Mouse (Mus musculus) heart, embryonic 13.5 days (tissue): ENCODE measurements around the gene Lypla2. TPM values are rescaled to one million over a fixed set of nuclear protein-coding genes. Genes with fewer than 3 reads are reported as not detected.

Source experiments
- ATAC-seq: fragments of 200-750 bp; cut with Nextera tagmentation; 2 replicates; pipeline ENCODE4 v1.8.0; 2017; ENCODE audit warnings: moderate TSS enrichment; ENCODE audit not compliant: insufficient number of reproducible peaks, low FRiP score, low TSS enrichment; ENCODE audit errors: extremely low read depth
- H3K27ac ChIP-seq: fragments of 300-500 bp; sonication (generic); replicated peaks from 2 replicates; pipeline ENCODE4 v1.5.1; 2015; ENCODE audit warnings: moderate library complexity, mild to moderate bottlenecking, inconsistent platforms
- H3K27me3 ChIP-seq: fragments of 300-500 bp; sonication (generic); replicated peaks from 2 replicates; pipeline ENCODE4 v1.6.1; 2015; ENCODE audit warnings: mild to moderate bottlenecking, inconsistent platforms
- H3K36me3 ChIP-seq: fragments of 300-500 bp; sonication (generic); 2 replicates; pipeline ENCODE4 v1.6.1; 2015; ENCODE audit warnings: mild to moderate bottlenecking, inconsistent platforms
- H3K4me1 ChIP-seq: fragments of 300-500 bp; sonication (generic); 2 replicates; pipeline ENCODE4 v1.6.1; 2015; ENCODE audit warnings: inconsistent platforms
- H3K4me2 ChIP-seq: fragments of 300-500 bp; sonication (generic); 2 replicates; pipeline ENCODE4 v1.6.1; 2015; ENCODE audit warnings: inconsistent platforms, mild to moderate bottlenecking, moderate library complexity
- H3K4me3 ChIP-seq: fragments of 300-500 bp; sonication (generic); 2 replicates; pipeline ENCODE4 v1.5.1; 2015; ENCODE audit warnings: moderate library complexity, mild to moderate bottlenecking, inconsistent platforms
- H3K9ac ChIP-seq: fragments of 300-500 bp; sonication (generic); 2 replicates; pipeline ENCODE4 v1.6.1; 2015; ENCODE audit warnings: inconsistent platforms, mild to moderate bottlenecking, moderate library complexity
- H3K9me3 ChIP-seq: fragments of 300-500 bp; sonication (generic); 2 replicates; pipeline ENCODE4 v1.6.1; 2016; ENCODE audit warnings: inconsistent platforms
- WGBS: fragments of 180-500 bp; shearing (Covaris S2); methylation state at CpG from one replicate; pipeline ENCODE4 v1.1.7; 2015; ENCODE audit warnings: mixed read lengths; 5-methylcytosine and 5-hydroxymethylcytosine counted together
- polyA plus RNA-seq: library from polyadenylated mRNA; unstranded; fragments of >200 nt; fragmentation: Nextera tagmentation; extraction: Ambion mirVana; gene quantifications from 2 replicates; pipeline ENCODE4 v1.2.1, GENCODE M21; 2015

The Lypla2 gene
- 65.5 and 75.4 TPM in 2 replicates for polyA plus RNA-seq

DNA sequence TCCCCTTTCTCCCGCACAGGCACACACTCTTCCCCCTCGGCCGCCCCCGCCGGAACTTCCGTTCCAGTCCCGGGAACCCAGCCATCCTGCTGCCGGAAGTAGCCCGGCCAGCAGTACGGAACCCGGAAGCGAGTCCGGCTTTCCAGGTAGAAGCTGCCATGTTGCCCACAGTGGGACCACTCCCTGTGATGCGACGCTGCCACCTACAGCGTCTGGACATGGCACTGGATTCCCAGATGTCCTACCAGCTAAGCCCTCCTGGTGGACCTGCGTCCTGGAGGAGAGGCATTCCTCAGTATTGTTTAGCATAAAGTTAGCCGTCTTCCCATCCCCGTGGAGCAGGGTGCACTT, at the start of gene Lypla2:
Lypla2 (minus strand) TSS at position 71 of the 351 bp plus-strand sequence.
- H3K4me1 ChIP-seq: peaks cover 23% of the 10 kb centered on the region
- H3K9me3 ChIP-seq: no peaks in the 10 kb centered on the region
- no peak; the same call in 1 of the 2 replicates for ATAC-seq
- peak within 1 kb of the TSS; percentile 58 for H3K27ac ChIP-seq
- peak within 1 kb of the TSS; percentile 95 for H3K9ac ChIP-seq
- peaks cover 66% of the 10 kb centered on the region for H3K36me3 ChIP-seq
- H3K4me2 ChIP-seq: peak within 1 kb of the TSS; percentile 98
- H3K27me3 ChIP-seq: no peaks in the 10 kb centered on the region
- H3K4me3 ChIP-seq: peak within 1 kb of the TSS; percentile 99
- 2% methylated on average over 19 of the region's 19 CpGs for WGBS

DNA sequence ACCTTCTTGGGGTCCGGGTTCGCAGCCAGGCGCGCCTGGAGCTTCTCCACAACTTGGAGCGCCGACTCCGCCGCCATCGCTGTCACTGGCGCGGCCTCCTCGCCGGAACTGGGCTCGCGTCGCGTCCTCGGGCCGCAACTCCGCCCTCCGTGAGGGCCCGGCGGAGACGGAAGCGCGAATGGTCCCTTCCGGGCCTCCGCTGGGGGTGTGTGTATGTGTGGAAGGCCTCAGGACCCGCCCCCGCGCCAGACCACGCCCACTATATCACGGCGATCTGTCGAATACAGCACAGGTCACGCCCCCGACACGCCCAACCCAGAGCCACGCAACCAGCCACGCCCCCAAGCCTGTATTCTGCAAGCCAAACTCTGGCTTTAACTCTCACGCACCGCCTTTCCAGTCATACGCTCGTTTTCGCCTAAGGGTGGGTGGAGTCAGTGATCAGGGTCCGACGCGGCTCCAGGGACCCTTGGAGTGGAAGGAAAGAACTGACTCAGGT, 49.2 kb upstream of the Lypla2 start, which contains the start of gene Eloa:
Eloa (minus strand) TSS at position 215 of the 499 bp plus-strand sequence.
- no peaks in the 10 kb centered on the region for H3K9me3 ChIP-seq
- WGBS: under 1% methylated on average over 44 of the region's 48 CpGs
- peaks cover 13% of the 10 kb centered on the region for H3K36me3 ChIP-seq
- H3K27ac ChIP-seq: peak within 1 kb of the TSS; percentile 88
- peak within 1 kb of the TSS; percentile 83 for H3K4me2 ChIP-seq
- peak within 1 kb of the TSS; percentile 98 for H3K9ac ChIP-seq
- H3K4me3 ChIP-seq: peak within 1 kb of the TSS; percentile 99
- no peaks in the 10 kb centered on the region for H3K27me3 ChIP-seq
- H3K4me1 ChIP-seq: peaks cover 22% of the 10 kb centered on the region
- peak; percentile 99 for ATAC-seq

DNA sequence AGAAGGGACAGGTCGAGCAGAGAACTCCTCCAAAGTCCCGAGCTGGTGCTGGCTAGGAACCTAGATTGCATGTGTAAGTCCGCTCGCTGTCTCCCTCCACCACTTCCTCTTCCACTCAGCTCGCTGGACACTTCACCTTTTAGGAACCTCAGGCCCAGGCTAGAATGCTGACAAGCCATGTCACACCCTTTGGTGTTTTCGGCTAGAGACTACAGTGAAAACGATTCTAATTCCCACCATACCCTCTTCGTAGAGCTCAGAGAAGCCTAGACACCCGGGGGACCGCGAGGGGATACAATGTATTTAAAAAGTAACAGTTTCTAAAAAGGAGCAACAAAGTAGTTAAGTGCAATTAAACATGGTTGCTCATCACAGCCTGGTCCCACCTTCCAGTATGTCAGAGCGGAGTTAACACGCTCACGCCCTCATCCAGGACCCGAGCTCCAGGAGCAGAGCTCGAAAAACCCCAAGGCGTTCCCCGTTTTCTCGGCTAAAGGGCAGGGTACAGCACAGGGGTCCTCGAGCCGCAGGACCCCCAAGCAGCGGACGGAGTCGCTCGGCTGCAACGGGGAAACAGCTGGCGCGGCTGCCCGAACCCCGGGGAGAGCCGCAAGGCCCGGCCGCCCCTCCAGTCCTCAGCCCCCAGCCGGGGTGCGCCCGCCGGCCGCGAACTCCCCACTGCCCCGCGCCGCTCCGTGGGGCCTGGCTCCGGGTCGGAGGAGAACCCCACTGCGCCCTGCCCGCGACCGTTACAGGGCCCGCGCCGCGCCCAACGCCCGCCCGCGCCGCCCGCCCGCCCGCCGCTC, 48.5 kb upstream of the Lypla2 start:
- peak overlapping the region; percentile 98 for H3K9ac ChIP-seq
- peak overlapping the region; percentile 88 for H3K27ac ChIP-seq
- H3K36me3 ChIP-seq: peaks cover 14% of the 10 kb centered on the region
- H3K27me3 ChIP-seq: no peaks in the 10 kb centered on the region
- H3K4me3 ChIP-seq: peak overlapping the region; percentile 99
- H3K9me3 ChIP-seq: no peaks in the 10 kb centered on the region
- peaks cover 22% of the 10 kb centered on the region for H3K4me1 ChIP-seq
- under 1% methylated on average over 50 of the region's 62 CpGs for WGBS
- ATAC-seq: peak; percentile 67
- peak overlapping the region; percentile 83 for H3K4me2 ChIP-seq

DNA sequence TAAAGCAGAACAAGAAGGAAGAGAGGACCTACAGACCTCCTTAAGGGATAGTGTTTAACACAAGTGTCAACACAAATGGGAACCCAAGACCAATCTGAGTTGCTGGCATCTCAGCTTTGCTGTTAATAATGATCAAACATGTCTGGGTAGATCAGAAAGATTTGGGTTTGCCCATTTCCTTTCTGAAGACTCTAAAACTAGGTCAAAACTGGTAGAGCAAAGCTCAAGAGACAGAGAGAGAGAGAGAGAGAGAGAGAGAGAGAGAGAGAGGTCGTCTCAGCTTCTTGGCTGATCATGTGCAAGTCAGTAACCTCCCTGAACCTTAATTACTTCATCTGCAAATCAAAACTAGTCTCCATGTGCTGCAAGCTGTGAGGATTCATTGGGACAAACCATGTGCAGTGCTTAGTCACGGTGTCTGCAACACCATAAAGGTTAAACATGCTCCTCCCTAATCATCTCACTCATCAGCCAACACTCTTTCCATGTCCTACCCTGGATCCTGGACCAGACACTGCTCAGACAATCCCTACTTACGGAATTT, 43.7 kb upstream of the Lypla2 start:
- Histone ChIP-seq H3K4me1 (peaks cover 22% of the 10 kb centered on the region), H3K9me3 (no peaks in the 10 kb centered on the region), H3K4me3 (no peak overlapping the region), H3K27me3 (no peaks in the 10 kb centered on the region), H3K27ac (no peak overlapping the region), H3K36me3 (peaks cover 44% of the 10 kb centered on the region), H3K4me2 (no peak overlapping the region), H3K9ac (no peak overlapping the region)
- WGBS: 77% methylated on average over 3 of the region's 3 CpGs
- no peak for ATAC-seq

DNA sequence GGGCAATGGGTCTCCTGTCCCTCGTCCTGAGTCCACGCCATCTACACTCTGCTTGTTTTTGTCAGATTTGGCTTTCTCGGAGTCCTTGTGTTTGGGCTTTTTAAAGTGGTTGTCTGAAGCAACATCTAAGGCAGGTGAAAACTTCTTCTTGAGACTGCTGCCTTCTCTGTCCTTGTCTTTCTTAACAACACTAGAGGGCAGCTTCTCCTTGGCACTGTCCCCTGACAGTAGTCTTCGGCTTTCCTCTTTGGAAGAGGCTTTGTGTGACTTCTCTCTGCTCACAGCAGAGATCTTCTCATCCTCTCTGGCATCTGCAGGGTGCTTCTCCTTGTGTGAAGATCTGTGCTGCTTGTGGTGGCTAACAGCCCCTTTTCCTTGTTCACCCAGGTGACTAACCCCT, 38.2 kb upstream of the Lypla2 start:
- Histone ChIP-seq H3K4me2 (no peak overlapping the region), H3K27ac (no peak overlapping the region), H3K36me3 (peaks cover 82% of the 10 kb centered on the region), H3K4me3 (no peak overlapping the region), H3K9ac (no peak overlapping the region), H3K4me1 (no peaks in the 10 kb centered on the region), H3K9me3 (no peaks in the 10 kb centered on the region), H3K27me3 (no peaks in the 10 kb centered on the region)
- ATAC-seq: no peak
- 90% methylated on average over 4 of the region's 4 CpGs for WGBS

DNA sequence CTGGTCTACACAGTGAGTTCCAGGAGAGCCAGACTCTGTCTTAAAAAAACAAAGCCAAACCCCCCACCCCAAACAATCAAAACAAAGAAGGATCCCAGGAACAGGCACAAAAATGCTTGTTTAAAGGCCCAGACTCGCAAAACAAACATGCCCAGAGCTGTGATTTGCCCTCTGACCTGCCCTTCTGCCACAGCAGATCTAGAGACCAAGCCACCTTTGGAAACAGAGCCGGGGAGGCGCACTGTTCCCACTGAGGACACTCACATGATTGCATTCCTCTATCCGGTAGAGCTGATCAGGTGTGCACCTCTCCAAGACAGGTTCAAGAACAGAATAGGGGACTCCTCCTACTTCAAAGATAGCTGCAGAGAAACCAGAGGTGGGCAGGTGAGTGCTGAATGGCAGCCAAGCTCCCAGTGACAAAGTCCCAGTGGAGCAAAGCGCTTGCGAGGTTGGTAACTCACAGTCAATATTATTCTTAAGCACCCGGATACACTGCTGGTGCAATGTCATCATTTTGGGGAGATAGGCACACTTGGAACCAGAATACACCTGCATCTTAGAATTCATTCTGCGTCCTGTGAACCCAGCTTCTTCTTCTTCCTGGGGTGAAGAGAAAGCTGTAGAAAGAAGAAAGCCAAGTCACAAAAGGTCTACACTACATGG, 36.5 kb upstream of the Lypla2 start:
- Histone ChIP-seq H3K27ac (no peak overlapping the region), H3K4me1 (no peaks in the 10 kb centered on the region), H3K9ac (no peak overlapping the region), H3K36me3 (peaks cover 94% of the 10 kb centered on the region), H3K4me3 (no peak overlapping the region), H3K4me2 (no peak overlapping the region), H3K27me3 (no peaks in the 10 kb centered on the region), H3K9me3 (no peaks in the 10 kb centered on the region)
- WGBS: 95% methylated on average over 8 of the region's 8 CpGs
- no peak for ATAC-seq

DNA sequence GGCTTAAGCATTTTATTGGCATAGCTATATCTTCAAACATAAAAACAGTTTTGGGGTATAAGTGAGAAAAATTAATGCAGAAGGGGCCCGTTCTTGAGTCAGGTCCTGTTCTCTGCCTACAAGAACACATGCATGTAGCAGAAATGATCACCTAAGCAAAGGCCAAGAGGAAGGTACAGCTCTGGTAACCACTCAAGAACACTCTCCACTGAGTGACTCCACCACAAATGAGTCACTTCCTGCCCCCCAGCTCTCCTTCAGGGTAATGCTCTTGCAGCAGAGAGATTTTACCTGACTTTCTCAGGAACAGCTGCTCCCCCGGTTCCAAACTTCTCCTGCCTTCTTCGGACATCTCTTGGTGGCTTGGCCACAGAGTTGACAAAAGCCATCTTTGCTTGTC, 34.4 kb upstream of the Lypla2 start:
- Histone ChIP-seq H3K4me1 (no peaks in the 10 kb centered on the region), H3K4me3 (no peak overlapping the region), H3K9ac (no peak overlapping the region), H3K27ac (no peak overlapping the region), H3K27me3 (no peaks in the 10 kb centered on the region), H3K36me3 (peaks cover 96% of the 10 kb centered on the region), H3K4me2 (no peak overlapping the region), H3K9me3 (no peaks in the 10 kb centered on the region)
- no peak for ATAC-seq
- WGBS: 91% methylated on average over 3 of the region's 3 CpGs

DNA sequence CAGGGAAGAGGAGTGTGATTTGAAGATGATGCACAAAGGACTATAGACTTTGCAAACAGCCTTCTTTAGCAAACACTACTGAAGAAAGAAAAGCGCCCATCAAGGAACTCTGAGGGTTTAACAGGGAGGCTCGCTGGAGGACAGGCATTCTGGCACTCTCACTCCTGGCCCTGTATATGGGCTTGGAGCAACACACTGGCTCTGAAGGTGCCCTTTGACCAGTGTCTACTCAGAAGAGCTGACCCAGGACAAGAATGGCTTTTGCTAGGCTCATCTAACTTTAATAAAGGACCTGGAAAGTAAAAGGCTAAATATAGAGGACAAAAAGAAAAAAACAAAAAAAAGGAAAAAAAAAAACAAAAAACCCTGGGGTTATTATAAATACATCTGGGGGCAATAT, 32.5 kb upstream of the Lypla2 start:
- no peak overlapping the region for H3K27ac ChIP-seq
- no peak for ATAC-seq
- WGBS: 93% methylated on average over 2 of the region's 2 CpGs
- no peaks in the 10 kb centered on the region for H3K27me3 ChIP-seq
- H3K9me3 ChIP-seq: no peaks in the 10 kb centered on the region
- peaks cover 87% of the 10 kb centered on the region for H3K36me3 ChIP-seq
- no peak overlapping the region for H3K4me2 ChIP-seq
- no peaks in the 10 kb centered on the region for H3K4me1 ChIP-seq
- H3K4me3 ChIP-seq: no peak overlapping the region
- no peak overlapping the region for H3K9ac ChIP-seq

DNA sequence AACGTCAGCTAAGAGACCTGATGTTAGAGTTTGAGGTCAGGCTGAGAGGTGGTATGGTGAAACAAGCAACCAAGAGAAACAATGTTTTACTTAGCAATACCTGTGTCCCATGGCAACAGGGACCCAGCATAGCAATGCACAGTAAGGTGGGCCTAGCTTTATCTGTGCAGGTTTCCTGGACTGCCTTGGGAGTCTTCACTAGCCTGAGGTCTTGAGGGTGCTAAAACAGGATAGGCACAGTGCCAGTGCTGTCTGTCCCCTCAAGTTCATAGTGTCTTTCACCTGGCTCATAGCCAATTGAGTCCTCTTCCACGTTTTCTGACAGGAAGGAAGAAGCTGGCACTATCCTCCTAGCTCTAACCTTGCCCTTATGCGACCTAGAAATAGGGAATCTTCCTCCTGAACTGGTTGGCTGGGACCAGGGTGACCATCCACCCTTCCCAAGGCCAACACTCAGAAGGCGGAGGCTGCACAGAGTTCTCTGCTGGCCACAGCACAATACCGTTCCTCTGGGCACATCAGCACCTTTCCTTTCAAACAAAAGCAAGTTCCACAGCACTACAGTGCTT, 31.8 kb upstream of the Lypla2 start:
- Histone ChIP-seq H3K4me1 (no peaks in the 10 kb centered on the region), H3K4me2 (no peak overlapping the region), H3K9me3 (no peaks in the 10 kb centered on the region), H3K4me3 (no peak overlapping the region), H3K27ac (no peak overlapping the region), H3K27me3 (no peaks in the 10 kb centered on the region), H3K36me3 (peaks cover 80% of the 10 kb centered on the region), H3K9ac (no peak overlapping the region)
- ATAC-seq: no peak
- 72% methylated on average over 5 of the region's 5 CpGs for WGBS

DNA sequence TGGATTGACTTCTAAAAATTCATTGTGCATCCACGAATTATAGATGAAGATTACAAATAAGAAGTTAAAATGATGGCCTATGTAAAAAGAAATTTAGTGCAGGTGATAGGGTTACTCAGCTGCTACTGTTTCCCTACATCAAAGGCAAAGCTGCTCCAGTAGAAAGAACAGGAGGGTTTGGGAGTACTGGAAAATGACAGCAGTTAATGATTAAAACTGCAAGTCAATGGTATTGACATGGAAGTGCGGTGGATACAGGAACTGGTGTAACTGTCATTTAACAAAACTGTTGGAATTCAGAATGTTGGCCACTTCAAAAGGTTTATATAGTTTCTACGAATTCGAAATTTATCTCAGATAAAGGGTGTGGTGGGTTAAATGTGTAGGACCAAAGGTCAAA, 22.7 kb upstream of the Lypla2 start:
- H3K9me3 ChIP-seq: peaks cover 13% of the 10 kb centered on the region
- WGBS: 77% methylated on average over 4 of the region's 4 CpGs
- H3K4me1 ChIP-seq: no peaks in the 10 kb centered on the region
- no peak overlapping the region for H3K27ac ChIP-seq
- H3K4me3 ChIP-seq: no peak overlapping the region
- no peaks in the 10 kb centered on the region for H3K27me3 ChIP-seq
- H3K4me2 ChIP-seq: no peak overlapping the region
- no peaks in the 10 kb centered on the region for H3K36me3 ChIP-seq
- no peak for ATAC-seq
- H3K9ac ChIP-seq: no peak overlapping the region

DNA sequence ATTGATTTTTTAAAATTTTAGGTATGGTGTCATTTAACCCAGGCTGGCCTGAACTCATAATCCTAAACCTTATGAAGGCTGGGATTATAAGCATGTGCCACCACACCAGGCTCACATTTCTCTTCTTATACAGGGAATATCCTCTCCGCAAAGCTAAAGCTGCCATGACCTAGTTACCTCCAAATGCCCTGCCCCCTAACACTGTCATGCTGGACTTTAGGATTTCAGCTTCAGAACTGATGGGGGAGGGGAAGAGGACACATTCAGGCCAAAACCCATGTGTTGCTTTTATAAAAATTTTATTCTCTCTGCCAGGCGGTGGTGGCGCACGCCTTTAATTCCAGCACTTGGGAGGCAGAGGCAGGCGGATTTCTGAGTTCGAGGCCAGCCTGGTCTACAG, 21.5 kb upstream of the Lypla2 start:
- no peak for ATAC-seq
- no peak overlapping the region for H3K4me3 ChIP-seq
- no peaks in the 10 kb centered on the region for H3K4me1 ChIP-seq
- whole genome bisulfite sequencing: 91% methylated on average over 6 of the region's 6 CpGs
- no peak overlapping the region for H3K27ac ChIP-seq
- no peaks in the 10 kb centered on the region for H3K36me3 ChIP-seq
- no peaks in the 10 kb centered on the region for H3K27me3 ChIP-seq
- H3K9ac ChIP-seq: no peak overlapping the region
- H3K9me3 ChIP-seq: peaks cover 13% of the 10 kb centered on the region
- no peak overlapping the region for H3K4me2 ChIP-seq
